Mouse (Mus musculus): ENCODE measurements around the gene Tagap.

DNA sequence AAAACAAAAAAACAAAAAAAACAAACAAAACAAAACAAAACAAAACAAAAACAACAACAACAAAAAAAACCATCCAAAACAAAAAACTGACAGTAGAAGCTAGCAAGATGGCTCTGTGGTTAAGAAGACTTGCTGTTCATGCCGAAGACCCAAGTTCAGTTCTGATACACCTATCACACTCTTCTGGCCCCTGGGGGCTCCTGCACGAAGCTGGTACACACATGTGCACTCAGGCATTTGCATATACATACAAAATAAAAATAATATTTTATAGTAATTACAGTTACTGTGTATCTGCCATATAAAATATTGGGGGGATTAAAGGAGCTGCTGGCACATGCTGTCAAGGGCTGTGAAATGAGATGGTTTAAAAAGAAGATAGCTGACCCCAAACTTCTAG, 24.3 kb upstream of the Tagap start:
- no peak for TF ChIP-seq CTCF (IDR thresholded peaks at IDR 0.05; ENCODE audit: low read depth)
- TF ChIP-seq EP300 (IDR thresholded peaks at IDR 0.05; ENCODE audit: low read depth), result no peak
